Mouse (Mus musculus) intestine, postnatal 0 days (tissue): ENCODE results near the gene Mmd2. TPM values are rescaled to one million over a fixed set of nuclear protein-coding genes. Genes with fewer than 3 reads are reported as not detected.

Experiments
- ATAC-seq: fragments of 200-750 bp; cut with Nextera tagmentation; 2 replicates; pipeline ENCODE4 v1.8.0; 2017; ENCODE audit warnings: mild to moderate bottlenecking, moderate TSS enrichment, moderate library complexity
- H3K27ac ChIP-seq: fragments of 300-500 bp; sonication (generic); 2 replicates; pipeline ENCODE4 v1.5.1; 2014; ENCODE audit warnings: mild to moderate bottlenecking, low read depth, low read length, moderate library complexity
- H3K27me3 ChIP-seq: fragments of 300-500 bp; sonication (generic); replicated peaks from 2 replicates; pipeline ENCODE4 v1.6.1; 2014; ENCODE audit warnings: low read length, mixed read lengths; ENCODE audit not compliant: control insufficient read depth, insufficient read depth
- H3K36me3 ChIP-seq: fragments of 300-500 bp; sonication (generic); 2 replicates; pipeline ENCODE4 v1.6.1; 2014; ENCODE audit warnings: mild to moderate bottlenecking, moderate library complexity; ENCODE audit not compliant: control insufficient read depth, insufficient read depth
- H3K4me1 ChIP-seq: fragments of 300-500 bp; sonication (generic); replicated peaks from 2 replicates; pipeline ENCODE4 v1.6.1; 2014; ENCODE audit warnings: antibody characterized with exemption, low read length, mixed read lengths; ENCODE audit not compliant: control insufficient read depth, insufficient read depth
- H3K4me2 ChIP-seq: fragments of 300-500 bp; sonication (generic); replicated peaks from 2 replicates; pipeline ENCODE4 v1.6.1; 2014; ENCODE audit warnings: low read depth, mild to moderate bottlenecking, moderate library complexity
- H3K4me3 ChIP-seq: fragments of 300-500 bp; sonication (generic); 2 replicates; pipeline ENCODE4 v1.5.1; 2014; ENCODE audit warnings: low read depth, low read length
- H3K9ac ChIP-seq: fragments of 300-500 bp; sonication (generic); 2 replicates; pipeline ENCODE4 v1.6.1; 2014; ENCODE audit warnings: mild to moderate bottlenecking, low read depth, low read length
- H3K9me3 ChIP-seq: fragments of 300-500 bp; sonication (generic); 2 replicates; pipeline ENCODE4 v1.6.1; 2016; ENCODE audit warnings: mixed run types; ENCODE audit not compliant: control insufficient read depth
- CTCF ChIP-seq: sonication (generic); IDR thresholded peaks from 2 replicates; pipeline ENCODE4 v1.5.1; 2016; ENCODE audit warnings: low read depth, mild to moderate bottlenecking, control low read depth, antibody characterized with exemption, moderate library complexity
- WGBS: fragments of 180-500 bp; shearing (Covaris S2); extraction: QIAGEN DNeasy Blood & Tissue Kit; methylation state at CpG from one replicate; pipeline ENCODE4 v1.1.7; 2014; 5-methylcytosine and 5-hydroxymethylcytosine counted together
- polyA plus RNA-seq: library from polyadenylated mRNA; unstranded; fragments of >200 nt; fragmentation: Nextera tagmentation; extraction: Ambion mirVana; gene quantifications from 2 replicates; pipeline ENCODE4 v1.2.1, GENCODE M21; 2015

The Mmd2 gene
- polyA plus RNA-seq, 1 experiment from 2014 or later: 0.63 TPM

- H3K4me1 ChIP-seq: no peaks in the 10 kb centered on the region
- H3K27ac ChIP-seq: no peak overlapping the region
- no peak for TF ChIP-seq CTCF
- no peaks in the 10 kb centered on the region for H3K27me3 ChIP-seq
- no peak overlapping the region for H3K9ac ChIP-seq
- no peak overlapping the region for H3K4me2 ChIP-seq
- 63% methylated on average over 4 of the region's 4 CpGs for WGBS
- no peaks in the 10 kb centered on the region for H3K9me3 ChIP-seq
- H3K36me3 ChIP-seq: no peaks in the 10 kb centered on the region
- no peak overlapping the region for H3K4me3 ChIP-seq
- no peak for ATAC-seq
These were observed 88.2 kb downstream of the Mmd2 start for GRCm38 (mm10) chr5:142520360-142520759.

- ATAC-seq: no peak
- Histone ChIP-seq H3K4me2 (no peak overlapping the region), H3K27ac (no peak overlapping the region)
These were observed 89.6 kb downstream of the Mmd2 start for GRCm38 (mm10) chr5:142518973-142519372.

More at GRCm38 (mm10) chr5:142518973-142519372, 89.6 kb downstream of the Mmd2 start:
- 51% methylated on average over 6 of the region's 6 CpGs for WGBS
- no peak for TF ChIP-seq CTCF
- H3K4me3 ChIP-seq: no peak overlapping the region
- H3K9ac ChIP-seq: no peak overlapping the region
- H3K4me1 ChIP-seq: no peaks in the 10 kb centered on the region
- no peaks in the 10 kb centered on the region for H3K27me3 ChIP-seq
- no peaks in the 10 kb centered on the region for H3K36me3 ChIP-seq
- no peaks in the 10 kb centered on the region for H3K9me3 ChIP-seq

Other genes with a start within 250 kb of the Mmd2 start
- 2.6 and 4.5 TPM in 2 replicates for gene Foxk1, start 207.3 kb downstream of the Mmd2 start, polyA plus RNA-seq
- gene Ap5z1, start 144.9 kb downstream of the Mmd2 start, polyA plus RNA-seq: 9.0 and 9.8 TPM in 2 replicates
- gene Papolb, start 78.7 kb downstream of the Mmd2 start, polyA plus RNA-seq: not detected in 2 replicates
- gene Radil, start 57.7 kb downstream of the Mmd2 start, polyA plus RNA-seq: 0.55 and 0.58 TPM in 2 replicates
- 25.5 and 29.4 TPM in 2 replicates for gene Wipi2, start 18.9 kb upstream of the Mmd2 start, polyA plus RNA-seq
- gene Slc29a4, start 83.7 kb upstream of the Mmd2 start, polyA plus RNA-seq: 2.9 and 3.5 TPM in 2 replicates
- 9.9 and 11.7 TPM in 2 replicates for gene Tnrc18, start 208.9 kb upstream of the Mmd2 start, polyA plus RNA-seq